Mouse (Mus musculus): Measurements from ENCODE around the gene Cog6.
A peak's percentile ranks its signal among the peaks of the same experiment; 100 is the strongest.

Cog6 gene

DNA sequence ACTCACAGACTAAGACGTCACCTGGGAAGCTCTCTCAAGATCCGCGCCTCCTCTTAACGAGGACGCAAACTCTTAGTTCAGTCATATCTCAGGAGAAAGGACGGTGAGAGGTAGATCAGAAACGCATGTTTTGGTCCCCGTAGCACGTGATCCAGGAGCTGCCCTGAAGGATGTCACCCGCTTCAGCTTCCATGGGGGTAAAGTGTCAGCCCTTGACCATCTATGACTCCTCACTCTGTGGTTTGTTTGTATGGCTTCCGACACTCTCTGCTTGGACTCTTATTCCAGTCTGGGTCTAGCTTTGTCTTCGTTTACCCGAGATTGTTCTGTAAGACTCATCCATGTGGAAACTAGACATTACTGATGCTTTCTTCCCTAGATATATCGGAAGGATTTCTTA, 54.6 kb downstream of the Cog6 start:
- DNase-seq (ENCODE audit: low spot score in 2 of 2), result no peak

- DNase-seq (ENCODE audit: low spot score in 2 of 2), result no peak
Observed at GRCm38 (mm10) chr3:52961661-52962060, 55.4 kb downstream of the Cog6 start.

- DNase-seq (ENCODE audit: low spot score in 2 of 2), result no peak
Observed at GRCm38 (mm10) chr3:52960951-52961350, 56.1 kb downstream of the Cog6 start.

DNA sequence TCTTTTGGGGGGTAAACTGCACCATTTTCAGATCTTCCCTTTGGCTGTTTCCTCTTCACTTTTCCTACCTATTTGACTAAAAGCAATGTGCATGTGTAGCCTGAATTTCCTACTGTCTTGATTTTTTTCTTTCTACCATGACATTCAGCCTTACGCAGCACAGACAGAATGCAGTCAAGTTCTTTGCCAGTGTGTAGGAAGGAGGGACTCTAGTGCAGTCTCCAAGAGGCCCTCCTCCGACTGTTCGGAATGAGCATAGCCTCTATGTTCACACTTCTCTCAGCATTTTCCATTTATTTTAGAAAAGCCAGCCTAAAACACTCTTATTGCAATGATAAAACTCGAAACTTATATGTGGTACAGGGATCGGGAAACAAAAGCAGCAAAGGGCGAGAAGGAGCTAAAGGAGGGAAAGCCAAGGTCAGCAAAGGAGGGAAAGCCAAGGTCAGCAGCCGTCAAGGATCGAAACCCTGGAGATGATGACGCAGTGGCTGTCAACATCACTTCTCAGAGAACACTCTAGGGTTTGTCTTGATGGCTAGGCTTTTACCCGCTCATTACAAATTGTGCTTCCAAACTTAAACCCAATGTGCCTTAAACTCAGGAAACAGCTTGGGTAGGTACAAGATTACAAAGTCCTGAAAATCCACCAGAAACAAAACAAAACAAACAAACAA, 58.5 kb downstream of the Cog6 start:
- no peak for DNase-seq (ENCODE audit: low spot score in 2 of 2)

DNA sequence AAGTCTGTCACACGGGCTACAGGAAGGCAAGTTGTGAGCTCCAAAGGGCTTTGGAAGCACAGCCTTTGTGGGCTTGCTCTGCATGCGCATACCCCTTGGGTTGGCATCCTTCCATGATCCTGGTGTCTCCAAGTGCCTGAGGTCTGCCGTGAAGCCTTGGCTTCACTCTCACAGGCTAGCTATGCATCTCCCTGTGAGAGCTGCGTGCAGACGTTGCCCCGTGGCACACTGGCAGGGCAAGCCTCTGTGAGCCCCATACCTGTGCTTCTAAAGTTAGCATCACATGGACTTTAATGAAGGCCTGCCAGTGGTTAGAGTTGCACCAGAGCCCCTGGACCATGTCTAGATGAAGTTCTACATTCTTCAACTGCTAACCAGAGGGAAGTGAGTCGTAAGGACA, 59.2 kb downstream of the Cog6 start:
- no peak for DNase-seq (ENCODE audit: low spot score in 2 of 2)

- no peak for DNase-seq (ENCODE audit: low spot score in 2 of 2)
Observed at GRCm38 (mm10) chr3:52956236-52956635, 60.8 kb downstream of the Cog6 start.

GRCm38 (mm10) chr3:52955481-52956019, 61.5 kb downstream of the Cog6 start:
- no peak for DNase-seq (ENCODE audit: low spot score in 2 of 2)

DNA sequence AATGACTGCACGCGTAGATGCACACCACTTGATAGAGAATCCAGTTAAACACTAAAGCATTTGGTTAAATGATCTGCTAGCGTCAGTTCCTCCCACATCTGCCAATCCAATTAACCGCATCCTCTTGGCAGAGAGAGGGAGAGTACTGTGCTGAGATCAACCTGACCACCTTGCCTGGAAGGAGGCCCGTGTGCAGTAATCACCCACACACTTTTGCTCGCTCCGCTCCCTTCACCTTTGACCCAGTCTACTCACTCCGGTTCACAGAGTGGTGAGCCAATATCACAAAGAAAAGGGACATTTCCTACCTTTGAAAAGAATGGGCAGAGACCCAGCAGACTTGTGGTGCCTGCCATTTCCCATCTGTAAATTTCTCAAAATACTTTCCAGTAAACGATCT, 62.4 kb downstream of the Cog6 start:
- DNase-seq (ENCODE audit: low spot score in 2 of 2), result no peak

DNA sequence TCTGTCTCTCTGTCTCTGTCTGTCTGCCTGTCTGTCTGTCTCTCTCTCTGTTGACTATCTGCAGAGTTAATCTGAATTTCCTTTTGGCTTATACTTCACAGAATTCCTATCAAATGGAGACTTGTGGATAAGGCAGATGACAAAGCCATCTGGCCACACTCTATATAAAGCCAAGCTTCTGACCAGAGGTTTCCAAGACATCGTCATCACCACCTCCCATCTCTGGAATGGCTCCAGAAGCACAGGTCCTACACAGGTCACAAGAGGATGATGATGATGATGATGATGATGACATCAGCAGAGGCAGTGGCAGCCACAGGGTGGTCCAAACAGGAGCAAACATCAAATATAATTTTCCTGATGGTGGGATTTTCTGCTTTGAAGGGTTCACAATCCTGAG, 63.2 kb downstream of the Cog6 start:
- DNase-seq (ENCODE audit: low spot score in 2 of 2), result no peak

- DNase-seq (ENCODE audit: low spot score in 2 of 2), result no peak
Observed at GRCm38 (mm10) chr3:52948824-52949223, 68.2 kb downstream of the Cog6 start.

DNA sequence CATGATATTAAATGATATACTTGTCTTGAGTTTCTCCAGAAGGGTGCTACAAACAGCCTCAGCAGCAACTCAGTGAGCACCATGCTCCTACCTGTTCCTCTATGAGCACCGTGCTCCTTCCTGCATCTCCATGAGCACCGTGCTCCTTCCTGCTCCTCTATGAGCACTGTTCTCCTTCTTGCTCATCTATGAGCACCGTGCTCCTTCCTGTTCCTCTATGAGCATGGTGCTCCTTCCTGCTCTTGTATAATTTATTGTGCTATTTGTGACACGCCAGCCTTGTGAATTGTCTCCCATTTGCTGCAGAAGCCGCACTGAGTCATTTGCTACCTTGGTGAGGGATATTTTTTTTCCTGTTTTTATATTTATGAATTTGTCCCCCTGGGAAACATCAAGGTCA, 69.6 kb downstream of the Cog6 start:
- no peak for DNase-seq (ENCODE audit: low spot score in 2 of 2)

- peak; percentile 58 to 71 for DNase-seq (ENCODE audit: low spot score in 2 of 2)
Observed at GRCm38 (mm10) chr3:52940832-52941468, 76.1 kb downstream of the Cog6 start.

DNA sequence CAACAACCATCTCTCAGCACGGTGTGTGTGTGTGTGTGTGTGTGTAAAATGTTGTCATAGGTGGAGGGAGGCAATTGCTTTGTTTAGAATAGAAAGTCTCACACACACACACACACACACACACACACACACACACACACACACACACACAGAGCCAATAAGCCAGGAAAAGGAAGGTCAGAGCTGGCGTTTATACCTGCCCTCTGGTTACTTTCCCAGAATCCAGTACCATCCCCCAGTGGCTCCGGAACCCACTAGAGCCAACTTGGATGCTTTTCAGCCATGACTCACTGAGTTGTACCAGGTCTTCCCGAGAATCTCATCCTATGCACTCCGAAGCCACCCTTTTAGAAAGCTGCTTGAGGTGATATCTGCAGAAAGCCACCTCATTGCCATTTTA, 78.6 kb downstream of the Cog6 start:
- DNase-seq (ENCODE audit: low spot score in 2 of 2), result no peak

DNA sequence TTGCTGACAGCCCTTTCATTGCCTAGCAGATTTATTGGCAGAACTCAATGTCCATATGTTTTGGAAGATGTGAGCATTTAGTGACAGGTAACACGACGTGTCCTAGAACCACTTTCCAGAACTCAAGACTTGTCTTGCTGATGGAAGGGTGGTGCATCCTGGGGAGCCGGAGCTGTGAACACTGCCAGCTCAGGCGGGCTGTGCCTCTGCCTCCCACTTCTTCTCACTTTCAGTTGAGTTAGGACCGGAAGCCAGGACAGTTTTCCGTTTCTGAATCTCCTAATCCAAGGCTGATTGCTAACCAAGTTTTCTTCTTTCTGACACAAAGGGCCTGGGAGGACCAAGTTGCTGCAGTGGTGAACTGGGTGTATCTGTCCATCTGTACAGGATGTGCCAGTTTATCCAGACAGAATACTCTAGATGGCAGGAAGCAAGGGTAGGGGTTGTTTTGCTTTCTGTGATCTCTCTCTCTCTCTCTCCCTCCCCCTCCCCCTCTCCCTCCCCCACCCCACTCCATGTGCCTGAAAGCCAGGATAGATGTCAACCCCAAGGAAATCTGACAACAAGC, 79.2 kb downstream of the Cog6 start:
- DNase-seq (ENCODE audit: low spot score in 2 of 2), result no peak

GRCm38 (mm10) chr3:52931956-52932355, 85.1 kb downstream of the Cog6 start:
- DNase-seq (ENCODE audit: low spot score in 2 of 2), result no peak
